Mouse (Mus musculus) cortical plate, adult 2 months (tissue): ENCODE data around the gene Dgki.

ENCODE experiments used
- CTCF ChIP-seq: fragments of 200-500 bp; IDR thresholded peaks from 2 replicates; pipeline ENCODE4 v1.5.1; 2011; ENCODE audit warnings: mild to moderate bottlenecking, control low read depth, low read length; ENCODE audit not compliant: insufficient read depth; ENCODE audit errors: extremely low read depth
- POLR2A ChIP-seq: fragments of 200-500 bp; IDR thresholded peaks from 2 replicates; pipeline ENCODE4 v1.6.1; 2011; ENCODE audit warnings: mild to moderate bottlenecking, low read length, control low read depth; ENCODE audit not compliant: insufficient read depth; ENCODE audit errors: extremely low read depth

GRCm38 (mm10) chr6:37240140-37240539 lies 59.8 kb downstream of the Dgki start:
- TF ChIP-seq CTCF (no peak), POLR2A (no peak)
